Mouse (Mus musculus): ENCODE data around the gene Ubash3a.

- TF ChIP-seq CTCF (IDR thresholded peaks at IDR 0.05; ENCODE audit: extremely low read depth, insufficient read depth, low read length) (no peak), POLR2A (IDR thresholded peaks at IDR 0.05; ENCODE audit: extremely low read depth, insufficient read depth, low read length) (no peak)
Measured at GRCm38 (mm10) chr17:31241156-31241555, 33.5 kb downstream of the Ubash3a start.
